Mouse (Mus musculus): Measurements from ENCODE around the gene Chtop. TPM values are rescaled to one million over a fixed set of nuclear protein-coding genes. Genes with fewer than 3 reads are reported as not detected.
A peak's percentile ranks its signal among the peaks of the same experiment; 100 is the strongest.

The Chtop gene
- total RNA-seq, 1 experiment = 110 TPM

DNA sequence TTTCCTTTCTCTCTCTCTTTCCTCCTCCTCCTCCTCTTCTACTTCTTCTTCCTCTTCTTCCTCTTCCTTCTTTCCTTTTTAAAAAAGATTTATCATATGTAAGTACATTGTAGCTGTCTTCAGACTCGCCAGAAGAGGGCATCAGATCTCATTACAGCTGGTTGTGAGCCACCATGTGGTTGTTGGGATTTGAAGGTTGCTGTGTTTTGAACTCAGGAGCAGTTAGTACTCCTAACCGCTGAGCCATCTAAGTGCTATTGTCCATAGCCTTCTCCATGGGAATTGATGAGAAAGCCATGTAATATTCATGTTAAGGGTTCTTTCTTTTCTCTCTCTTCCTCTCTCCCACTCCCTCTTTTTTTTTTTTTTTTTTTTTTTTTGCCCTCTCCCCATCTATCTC lies 17.9 kb downstream of the Chtop start:
- in situ Hi-C loops (cut with MboI; ENCODE audit: low sequenced_read_pairs in 2 of 2, unreplicated experiment in 2 of 2) = no loop called here
- DNase-seq (ENCODE audit: low read depth, low spot score) = no peak
- TF ChIP-seq HCFC1 (IDR thresholded peaks at IDR 0.05; ENCODE audit: borderline replicate concordance, insufficient read depth, low read length) (no peak), MAFK (IDR thresholded peaks at IDR 0.05; ENCODE audit: insufficient read depth, low read depth, low read length) (no peak), ZC3H11A (IDR thresholded peaks at IDR 0.05; ENCODE audit: borderline replicate concordance, low read depth, low read length) (no peak), CHD2 (IDR thresholded peaks at IDR 0.05; ENCODE audit: low read depth, low read length) (no peak), ZNF384 (IDR thresholded peaks at IDR 0.05; ENCODE audit: low read depth, low read length) (peak; percentile 70; the same call in 1 of the 2 replicates)
- Histone ChIP-seq H3K36me3 (ENCODE audit: control insufficient read depth, insufficient read depth, low read length, poor library complexity, severe bottlenecking) (peaks cover 12% of the 10 kb centered on the region), H3K9ac (ENCODE audit: insufficient read depth, low read depth, low read length, poor library complexity, severe bottlenecking) (no peak overlapping the region), H3K4me3 (ENCODE audit: insufficient read depth in 1 of 2, low read depth in 1 of 2, low read length in 2 of 2, poor library complexity in 1 of 2, severe bottlenecking in 1 of 2) (no peak overlapping the region), H3K27ac (ENCODE audit: insufficient read depth, low read depth, low read length, poor library complexity, severe bottlenecking) (no peak overlapping the region), H3K9me3 (ENCODE audit: control insufficient read depth, insufficient read depth, low read depth, low read length) (no peaks in the 10 kb centered on the region), H3K4me1 (ENCODE audit: control insufficient read depth in 2 of 2, insufficient read depth in 2 of 2, low read length in 2 of 2, poor library complexity in 1 of 2) (no peaks in the 10 kb centered on the region)

- DNase-seq (ENCODE audit: low read depth, low spot score) = peak; percentile 90
- H3K36me3 ChIP-seq (ENCODE audit: control insufficient read depth, insufficient read depth, low read length, poor library complexity, severe bottlenecking) = peaks cover 17% of the 10 kb centered on the region
- in situ Hi-C loops (cut with MboI; ENCODE audit: low sequenced_read_pairs in 2 of 2, unreplicated experiment in 2 of 2) = no loop called here
- H3K9ac ChIP-seq (ENCODE audit: insufficient read depth, low read depth, low read length, poor library complexity, severe bottlenecking) = peak within 1 kb of the TSS; percentile 96
- H3K4me1 ChIP-seq (ENCODE audit: control insufficient read depth in 2 of 2, insufficient read depth in 2 of 2, low read length in 2 of 2, poor library complexity in 1 of 2) = no peaks in the 10 kb centered on the region
- peak within 1 kb of the TSS; percentile 74; the same call in 1 of the 2 replicates for H3K27ac ChIP-seq (ENCODE audit: insufficient read depth, low read depth, low read length, poor library complexity, severe bottlenecking)
- TF ChIP-seq ZNF384 (IDR thresholded peaks at IDR 0.05; ENCODE audit: low read depth, low read length) (0 out of 2 replicates have a peak, but pooled peaks have one; percentile 12), CHD2 (IDR thresholded peaks at IDR 0.05; ENCODE audit: low read depth, low read length) (peak; percentile 80; the same call in 1 of the 2 replicates), ZC3H11A (IDR thresholded peaks at IDR 0.05; ENCODE audit: borderline replicate concordance, low read depth, low read length) (no peak), MAFK (IDR thresholded peaks at IDR 0.05; ENCODE audit: insufficient read depth, low read depth, low read length) (no peak), HCFC1 (IDR thresholded peaks at IDR 0.05; ENCODE audit: borderline replicate concordance, insufficient read depth, low read length) (peak; percentile 94)
- peak within 1 kb of the TSS; percentile 93 to 96 for H3K4me3 ChIP-seq (ENCODE audit: insufficient read depth in 1 of 2, low read depth in 1 of 2, low read length in 2 of 2, poor library complexity in 1 of 2, severe bottlenecking in 1 of 2)
- H3K9me3 ChIP-seq (ENCODE audit: control insufficient read depth, insufficient read depth, low read depth, low read length) = no peaks in the 10 kb centered on the region
Measured at GRCm38 (mm10) chr3:90490696-90491256, 18.5 kb downstream of the Chtop start, which contains the start of gene Snapin. Snapin (minus strand) TSS chr3:90491033.

- Histone ChIP-seq H3K9me3 (ENCODE audit: control insufficient read depth, insufficient read depth, low read depth, low read length) (no peaks in the 10 kb centered on the region), H3K27ac (ENCODE audit: insufficient read depth, low read depth, low read length, poor library complexity, severe bottlenecking) (no peak overlapping the region), H3K36me3 (ENCODE audit: control insufficient read depth, insufficient read depth, low read length, poor library complexity, severe bottlenecking) (peaks cover 25% of the 10 kb centered on the region), H3K4me3 (ENCODE audit: insufficient read depth in 1 of 2, low read depth in 1 of 2, low read length in 2 of 2, poor library complexity in 1 of 2, severe bottlenecking in 1 of 2) (no peak overlapping the region), H3K4me1 (ENCODE audit: control insufficient read depth in 2 of 2, insufficient read depth in 2 of 2, low read length in 2 of 2, poor library complexity in 1 of 2) (no peaks in the 10 kb centered on the region), H3K9ac (ENCODE audit: insufficient read depth, low read depth, low read length, poor library complexity, severe bottlenecking) (no peak overlapping the region)
- no peak for TF ChIP-seq CHD2 (IDR thresholded peaks at IDR 0.05; ENCODE audit: low read depth, low read length)
- TF ChIP-seq ZNF384 (IDR thresholded peaks at IDR 0.05; ENCODE audit: low read depth, low read length) = no peak
- no peak for TF ChIP-seq ZC3H11A (IDR thresholded peaks at IDR 0.05; ENCODE audit: borderline replicate concordance, low read depth, low read length)
- no peak for TF ChIP-seq MAFK (IDR thresholded peaks at IDR 0.05; ENCODE audit: insufficient read depth, low read depth, low read length)
- no peak for TF ChIP-seq HCFC1 (IDR thresholded peaks at IDR 0.05; ENCODE audit: borderline replicate concordance, insufficient read depth, low read length)
- in situ Hi-C loops (cut with MboI; ENCODE audit: low sequenced_read_pairs in 2 of 2, unreplicated experiment in 2 of 2) = no loop called here
- no peak for DNase-seq (ENCODE audit: low read depth, low spot score)
Measured at GRCm38 (mm10) chr3:90488576-90488975, 20.7 kb downstream of the Chtop start.

GRCm38 (mm10) chr3:90486998-90487397 lies 22.3 kb downstream of the Chtop start:
- Histone ChIP-seq H3K9me3 (ENCODE audit: control insufficient read depth, insufficient read depth, low read depth, low read length) (no peaks in the 10 kb centered on the region), H3K27ac (ENCODE audit: insufficient read depth, low read depth, low read length, poor library complexity, severe bottlenecking) (no peak overlapping the region), H3K9ac (ENCODE audit: insufficient read depth, low read depth, low read length, poor library complexity, severe bottlenecking) (no peak overlapping the region), H3K36me3 (ENCODE audit: control insufficient read depth, insufficient read depth, low read length, poor library complexity, severe bottlenecking) (peaks cover 38% of the 10 kb centered on the region), H3K4me3 (ENCODE audit: insufficient read depth in 1 of 2, low read depth in 1 of 2, low read length in 2 of 2, poor library complexity in 1 of 2, severe bottlenecking in 1 of 2) (no peak overlapping the region), H3K4me1 (ENCODE audit: control insufficient read depth in 2 of 2, insufficient read depth in 2 of 2, low read length in 2 of 2, poor library complexity in 1 of 2) (no peaks in the 10 kb centered on the region)
- no peak for DNase-seq (ENCODE audit: low read depth, low spot score)
- no peak for TF ChIP-seq HCFC1 (IDR thresholded peaks at IDR 0.05; ENCODE audit: borderline replicate concordance, insufficient read depth, low read length)
- no peak for TF ChIP-seq MAFK (IDR thresholded peaks at IDR 0.05; ENCODE audit: insufficient read depth, low read depth, low read length)
- no peak for TF ChIP-seq ZNF384 (IDR thresholded peaks at IDR 0.05; ENCODE audit: low read depth, low read length)
- TF ChIP-seq CHD2 (IDR thresholded peaks at IDR 0.05; ENCODE audit: low read depth, low read length) = no peak
- no peak for TF ChIP-seq ZC3H11A (IDR thresholded peaks at IDR 0.05; ENCODE audit: borderline replicate concordance, low read depth, low read length)
- in situ Hi-C loops (cut with MboI; ENCODE audit: low sequenced_read_pairs in 2 of 2, unreplicated experiment in 2 of 2) = no loop called here

Measured in ES-E14 (cell line).